ENCODE assay signal across 8 mouse cellular contexts in the genomic region with DNA sequence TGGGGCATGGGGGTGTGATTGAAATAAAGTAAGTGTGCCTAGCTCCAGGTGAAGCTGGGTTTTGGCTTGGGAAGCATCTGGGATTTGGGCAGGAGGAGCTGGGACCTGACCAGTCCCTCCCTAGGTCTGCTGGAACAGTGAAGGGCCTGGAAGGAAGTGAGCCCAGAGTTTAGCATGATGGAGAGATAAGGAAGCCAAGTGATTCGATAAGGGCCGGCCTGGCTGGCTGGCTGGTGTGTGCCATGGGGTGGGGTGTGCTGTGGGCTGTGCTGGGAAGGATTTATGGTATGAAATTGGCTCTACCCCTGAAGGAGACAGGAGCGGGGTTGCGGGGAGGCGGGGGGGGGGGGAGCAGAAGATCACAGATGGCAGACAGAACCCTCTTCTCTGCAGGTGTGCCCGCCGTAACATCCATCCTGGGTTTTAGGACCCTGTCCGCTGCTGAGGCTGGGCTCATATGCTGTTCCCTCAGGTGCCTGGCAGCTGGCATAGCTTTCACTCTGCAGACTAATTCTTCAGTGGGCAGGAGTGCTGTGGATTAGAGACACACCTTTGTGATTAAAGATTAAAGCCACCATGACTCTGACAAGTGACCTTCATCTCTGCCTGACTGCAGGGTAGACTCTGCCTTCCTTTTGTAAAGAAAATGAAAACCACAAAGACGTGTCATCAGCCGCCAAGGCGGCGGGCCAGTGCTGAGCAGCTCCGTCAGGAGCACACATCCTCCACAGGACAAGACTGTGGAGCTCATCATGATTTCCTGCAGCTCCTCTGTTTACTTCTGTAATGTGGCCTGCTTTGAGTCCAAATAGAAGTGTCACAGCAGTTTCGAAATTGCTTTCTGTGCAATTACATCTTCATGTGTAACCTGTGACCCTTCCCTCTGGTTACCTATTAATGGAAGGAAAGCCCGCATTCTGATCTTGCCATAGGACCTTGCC.
DNase-seq lines count a peak whose midpoint lies in the region; ATAC-seq and TF ChIP-seq lines count a peak whose summit lies in the region.
"Had no signal": no experiment of that assay in that cellular context is flagged by ENCODE, and none has a peak within 500 bp of the region (broad histone marks: within the 10 kb centered on the region; RNA-seq: fewer than 3 reads in every experiment).

No protein-coding gene starts in this region.

- TF ChIP-seq POLR2A in thymus, adult 2 months (IDR thresholded peaks at IDR 0.05; ENCODE audit: control insufficient read depth, extremely low read depth, insufficient read depth, low read length, poor library complexity), result no peak

- peak; percentile 69 for DNase-seq in thymus, postnatal 0 days (ENCODE audit: low spot score)
- DNase-seq in thymus, adult 2 months, result no peak
- DNase-seq in cerebellum, adult 9-11 months, result peak; percentile 63
- DNase-seq in ovary, postnatal 10 days (ENCODE audit: low spot score), result no peak
- no peak for DNase-seq in retina, postnatal 1 day
- DNase-seq in adrenal gland, postnatal 4 days (ENCODE audit: low spot score in 2 of 2), result no peak

- no peak overlapping the region for H3K4me3 ChIP-seq in thymus, adult 2 months (ENCODE audit: control insufficient read depth, insufficient read depth, low read length)
- H3K4me3 ChIP-seq in liver, embryonic 12.5 days, result no peak overlapping the region
- H3K4me3 ChIP-seq: limb, embryonic 12.5 days had no signal

- H3K36me3 ChIP-seq in thymus, adult 2 months (ENCODE audit: control insufficient read depth, insufficient read depth, low read length), result no peaks in the 10 kb centered on the region
- H3K36me3 ChIP-seq in liver, embryonic 12.5 days, result no peaks in the 10 kb centered on the region
- H3K36me3 ChIP-seq: limb, embryonic 12.5 days had no signal

- no peak overlapping the region; the same call in 1 of the 2 replicates for H3K9ac ChIP-seq in liver, embryonic 12.5 days
- H3K9ac ChIP-seq: limb, embryonic 12.5 days had no signal

- H3K4me2 ChIP-seq in liver, embryonic 12.5 days, result peak overlapping the region; percentile 30
- H3K4me2 ChIP-seq: limb, embryonic 12.5 days had no signal

- H3K27ac ChIP-seq in thymus, adult 2 months (ENCODE audit: control insufficient read depth, insufficient read depth, low read length), result no peak overlapping the region
- H3K27ac ChIP-seq in liver, embryonic 12.5 days, result peak overlapping the region; percentile 79

- no peak for ATAC-seq in liver, embryonic 12.5 days

- 8% methylated on average over 15 of the region's 15 CpGs for WGBS in thymus, adult 2 months
- 41% methylated on average over 14 of the region's 15 CpGs for WGBS in liver, embryonic 12.5 days (ENCODE audit: insufficient replicate concordance)

- H3K27me3 ChIP-seq in thymus, adult 2 months (ENCODE audit: control insufficient read depth, insufficient read depth, low read length), result no peaks in the 10 kb centered on the region
- no peaks in the 10 kb centered on the region for H3K27me3 ChIP-seq in liver, embryonic 12.5 days (replicated peaks)
- H3K27me3 ChIP-seq: limb, embryonic 12.5 days had no signal

- H3K9me3 ChIP-seq in liver, embryonic 12.5 days (replicated peaks), result no peaks in the 10 kb centered on the region
- H3K9me3 ChIP-seq: limb, embryonic 12.5 days had no signal

- peaks cover 41% of the 10 kb centered on the region for H3K4me1 ChIP-seq in thymus, adult 2 months (replicated peaks; ENCODE audit: control insufficient read depth, insufficient read depth, low read length)
- H3K4me1 ChIP-seq in liver, embryonic 12.5 days, result peaks cover 91% of the 10 kb centered on the region

- TF ChIP-seq CTCF in thymus, adult 2 months (IDR thresholded peaks at IDR 0.05; ENCODE audit: borderline replicate concordance, control insufficient read depth, extremely low read depth, insufficient read depth, low read length, poor library complexity), result no peak

Comparison
In these comparisons a context has a peak if more than half of its experiments do, and no peak if none do; other contexts are left out.
1. DNase-seq: peak in thymus, postnatal 0 days (single experiment) and cerebellum, adult 9-11 months (single experiment); none in thymus, adult 2 months (single experiment), ovary, postnatal 10 days (single experiment), retina, postnatal 1 day (single experiment) and adrenal gland, postnatal 4 days (0 of 2).